Comparison of ENCODE assay signal across 9 mouse cellular contexts in genomic region chr19:10000330-10000729, GRCm38 (mm10). TPM values are rescaled to one million over a fixed set of nuclear protein-coding genes. Genes with fewer than 3 reads are reported as not detected.
A peak's percentile ranks its signal among the peaks of the same experiment; 100 is the strongest.
DNase-seq lines count a peak whose midpoint lies in the region; ATAC-seq and TF ChIP-seq lines count a peak whose summit lies in the region.
"Had no signal": no experiment of that assay in that cellular context is flagged by ENCODE, and none has a peak within 500 bp of the region (broad histone marks: within the 10 kb centered on the region; RNA-seq: fewer than 3 reads in every experiment).

No protein-coding gene starts in this region.

- no peak overlapping the region for H3K4me3 ChIP-seq in cerebellum, adult 2 months (replicated peaks; ENCODE audit: insufficient read depth, low read depth, low read length)
- peak overlapping the region; percentile 89 for H3K4me3 ChIP-seq in testis, adult 2 months (ENCODE audit: control insufficient read depth, low read depth, low read length)
- H3K4me3 ChIP-seq in kidney, embryonic 16.5 days (ENCODE audit: low read length): no peak overlapping the region
- H3K4me3 ChIP-seq in midbrain, embryonic 14.5 days (replicated peaks; ENCODE audit: low read depth, low read length): no peak overlapping the region
- H3K4me3 ChIP-seq: myocyte had no signal

- H3K27me3 ChIP-seq in cerebellum, adult 2 months (ENCODE audit: control insufficient read depth, insufficient read depth, low read length): no peaks in the 10 kb centered on the region
- H3K27me3 ChIP-seq in testis, adult 2 months (ENCODE audit: control insufficient read depth, insufficient read depth, low read length): no peaks in the 10 kb centered on the region
- H3K27me3 ChIP-seq in kidney, embryonic 16.5 days (ENCODE audit: insufficient read depth, low read length): no peaks in the 10 kb centered on the region
- no peaks in the 10 kb centered on the region for H3K27me3 ChIP-seq in midbrain, embryonic 14.5 days (ENCODE audit: control insufficient read depth, insufficient read depth, low read length)

- H3K4me2 ChIP-seq in kidney, embryonic 16.5 days (replicated peaks; ENCODE audit: low read depth, low read length): no peak overlapping the region
- H3K4me2 ChIP-seq in midbrain, embryonic 14.5 days (ENCODE audit: low read length): no peak overlapping the region

- DNase-seq in cerebellum, adult 2 months: peak in 1 of 2 experiments; percentile 31
- DNase-seq in cerebellum, adult 8-10 months: no peak
- no peak for DNase-seq in testis, postnatal 14 days (ENCODE audit: low spot score)
- peak; percentile 78 for DNase-seq in midbrain, embryonic 14.5 days
- DNase-seq in left cerebral cortex, adult 8-10 months (ENCODE audit: low spot score in 2 of 2): no peak
- DNase-seq in gastrocnemius, postnatal 14 days: no peak

- no peak for ATAC-seq in kidney, embryonic 16.5 days (ENCODE audit: low FRiP score, low TSS enrichment)
- ATAC-seq in midbrain, embryonic 14.5 days (ENCODE audit: low FRiP score, low TSS enrichment): no peak

- no peak overlapping the region for H3K27ac ChIP-seq in cerebellum, adult 2 months (ENCODE audit: insufficient read depth, low read length)
- peak overlapping the region; percentile 56; the same call in 1 of the 2 replicates for H3K27ac ChIP-seq in testis, adult 2 months (ENCODE audit: control insufficient read depth, insufficient read depth, low read depth, low read length)
- H3K27ac ChIP-seq in kidney, embryonic 16.5 days (ENCODE audit: low read length): no peak overlapping the region
- H3K27ac ChIP-seq in midbrain, embryonic 14.5 days (replicated peaks; ENCODE audit: low read depth, low read length): no peak overlapping the region

- no peaks in the 10 kb centered on the region for H3K9me3 ChIP-seq in kidney, embryonic 16.5 days (ENCODE audit: low read length)
- H3K9me3 ChIP-seq in midbrain, embryonic 14.5 days (ENCODE audit: control insufficient read depth, low read length): no peaks in the 10 kb centered on the region

- intact Hi-C loops in gastrocnemius, postnatal 14 days (cut with DNase I; ENCODE audit: low total_unique reads): loop anchor here (2.0 to 5.0 kb wide), 2 partner anchors 34 to 197 kb away; no protein-coding TSS in a partner anchor

- 0 out of 2 replicates have a peak overlapping the region, but pooled peaks have one; percentile 12 for H3K9ac ChIP-seq in kidney, embryonic 16.5 days (replicated peaks; ENCODE audit: low read length)
- H3K9ac ChIP-seq in midbrain, embryonic 14.5 days (replicated peaks; ENCODE audit: low read length): no peak overlapping the region

- H3K4me1 ChIP-seq in cerebellum, adult 2 months (ENCODE audit: control insufficient read depth, insufficient read depth, low read length): no peaks in the 10 kb centered on the region
- H3K4me1 ChIP-seq in testis, adult 2 months (ENCODE audit: control insufficient read depth, insufficient read depth, low read length): no peaks in the 10 kb centered on the region
- no peaks in the 10 kb centered on the region for H3K4me1 ChIP-seq in kidney, embryonic 16.5 days (ENCODE audit: insufficient read depth, low read length)
- H3K4me1 ChIP-seq in midbrain, embryonic 14.5 days (ENCODE audit: control insufficient read depth, insufficient read depth, low read length): no peaks in the 10 kb centered on the region

- no peaks in the 10 kb centered on the region for H3K36me3 ChIP-seq in testis, adult 2 months (ENCODE audit: control insufficient read depth, insufficient read depth, low read length)
- H3K36me3 ChIP-seq in kidney, embryonic 16.5 days (ENCODE audit: insufficient read depth, low read length): no peaks in the 10 kb centered on the region
- no peaks in the 10 kb centered on the region for H3K36me3 ChIP-seq in midbrain, embryonic 14.5 days (ENCODE audit: control insufficient read depth, insufficient read depth, low read length)

- no peak for TF ChIP-seq POLR2A in cerebellum, adult 2 months (IDR thresholded peaks at IDR 0.05; ENCODE audit: borderline replicate concordance, insufficient read depth, low read length)
- TF ChIP-seq POLR2A in testis, adult 2 months (IDR thresholded peaks at IDR 0.05; ENCODE audit: control insufficient read depth, low read depth, low read length): no peak

- TF ChIP-seq CTCF in cerebellum, adult 2 months (IDR thresholded peaks at IDR 0.05; ENCODE audit: borderline replicate concordance, insufficient read depth, low read depth, low read length): peak; percentile 63; the same call in 1 of the 2 replicates
- TF ChIP-seq CTCF in testis, adult 2 months (IDR thresholded peaks at IDR 0.05; ENCODE audit: control insufficient read depth, insufficient read depth, insufficient replicate concordance, low read depth, low read length): peak; percentile 19; the same call in 1 of the 2 replicates

- 21% methylated on average over 3 of the region's 3 CpGs for WGBS in cerebellum, adult 2 months
- WGBS in kidney, embryonic 16.5 days: 18% methylated on average over 3 of the region's 3 CpGs
- 31% methylated on average over 3 of the region's 3 CpGs for WGBS in midbrain, embryonic 14.5 days

RNA-seq across cellular contexts. Expression of gene Best1, which starts 1.1 kb away (rescaled TPM):
- 0.77 and 1.1 TPM in 2 replicates for polyA plus RNA-seq in cerebellum, adult 2 months (2012; rRNA removed)
- polyA plus RNA-seq in testis, adult 2 months (2012; rRNA removed): 339 and 362 TPM in 2 replicates
- polyA plus RNA-seq in kidney, embryonic 16.5 days (2015; fragmentation: Nextera tagmentation; extraction: Ambion mirVana): 1.4 and 1.9 TPM in 2 replicates
- polyA plus RNA-seq in midbrain, embryonic 14.5 days (2014; fragmentation: Nextera tagmentation; extraction: Ambion mirVana): 2.1 and 2.5 TPM in 2 replicates
- total RNA-seq in left cerebral cortex, adult 8-10 months (2022): 1 to 10 TPM; 1.1 to 2.3 (median 1.2) TPM
- total RNA-seq in gastrocnemius, postnatal 14 days (2021): under 1 TPM; 0.29 to 0.41 TPM

RNA-seq across cellular contexts. Expression of gene Rab3il1, which starts 1.1 kb away (rescaled TPM):
- 9.5 and 9.7 TPM in 2 replicates for polyA plus RNA-seq in cerebellum, adult 2 months (2012; rRNA removed)
- 362 and 384 TPM in 2 replicates for polyA plus RNA-seq in testis, adult 2 months (2012; rRNA removed)
- 32.0 and 34.6 TPM in 2 replicates for polyA plus RNA-seq in kidney, embryonic 16.5 days (2015; fragmentation: Nextera tagmentation; extraction: Ambion mirVana)
- 13.3 and 19.2 TPM in 2 replicates for polyA plus RNA-seq in midbrain, embryonic 14.5 days (2014; fragmentation: Nextera tagmentation; extraction: Ambion mirVana)
- 10 to 100 TPM in 2 of 4 experiments, 1 to 10 TPM in 2; 9.2 to 12.7 (median 11.1) TPM for total RNA-seq in left cerebral cortex, adult 8-10 months (2022)
- 10 to 100 TPM in 1 of 2 experiments, 1 to 10 TPM in 1; 7.4 to 11.6 TPM for total RNA-seq in gastrocnemius, postnatal 14 days (2021)

RNA-seq across cellular contexts. Expression of gene Fth1, which starts 19.9 kb away (rescaled TPM):
- 4,588 and 5,845 TPM in 2 replicates for polyA plus RNA-seq in cerebellum, adult 2 months (2012; rRNA removed)
- polyA plus RNA-seq in testis, adult 2 months (2012; rRNA removed): 268 and 313 TPM in 2 replicates
- 1,651 and 1,666 TPM in 2 replicates for polyA plus RNA-seq in kidney, embryonic 16.5 days (2015; fragmentation: Nextera tagmentation; extraction: Ambion mirVana)
- polyA plus RNA-seq in midbrain, embryonic 14.5 days (2014; fragmentation: Nextera tagmentation; extraction: Ambion mirVana): 1,308 and 1,477 TPM in 2 replicates
- total RNA-seq in left cerebral cortex, adult 8-10 months (2022): 1,000 to 10,000 TPM; 2,793 to 3,196 (median 2,896) TPM
- total RNA-seq in gastrocnemius, postnatal 14 days (2021): 1,000 to 10,000 TPM; 2,162 to 2,185 TPM

RNA-seq across cellular contexts. Expression of gene Fads3, which starts 41.0 kb away (rescaled TPM):
- 30.9 and 35.5 TPM in 2 replicates for polyA plus RNA-seq in cerebellum, adult 2 months (2012; rRNA removed)
- polyA plus RNA-seq in testis, adult 2 months (2012; rRNA removed): 7.6 and 12.0 TPM in 2 replicates
- 30.1 and 36.5 TPM in 2 replicates for polyA plus RNA-seq in kidney, embryonic 16.5 days (2015; fragmentation: Nextera tagmentation; extraction: Ambion mirVana)
- polyA plus RNA-seq in midbrain, embryonic 14.5 days (2014; fragmentation: Nextera tagmentation; extraction: Ambion mirVana): 15.4 and 17.8 TPM in 2 replicates
- total RNA-seq in left cerebral cortex, adult 8-10 months (2022): 10 to 100 TPM; 25.9 to 28.5 (median 27.1) TPM
- total RNA-seq in gastrocnemius, postnatal 14 days (2021): 1 to 10 TPM; 5.4 to 6.0 TPM

Comparison
In these comparisons a context has a peak if more than half of its experiments do, and no peak if none do; other contexts are left out.
1. RNA of gene Best1, which starts 1.1 kb away (polyA plus RNA-seq): 339 to 362 TPM in testis, adult 2 months; 2.1 to 2.5 TPM in midbrain, embryonic 14.5 days, 1.4 to 1.9 TPM in kidney, embryonic 16.5 days and 0.77 to 1.1 TPM in cerebellum, adult 2 months; every median in the first group is over 10 times any median in the second.
2. RNA of gene Rab3il1, which starts 1.1 kb away (polyA plus RNA-seq): 362 to 384 TPM in testis, adult 2 months; 32.0 to 34.6 TPM in kidney, embryonic 16.5 days, 13.3 to 19.2 TPM in midbrain, embryonic 14.5 days and 9.5 to 9.7 TPM in cerebellum, adult 2 months; every median in the first group is over 10 times any median in the second.